Mouse (Mus musculus): ENCODE measurements around the gene Pgm1. TPM values are rescaled to one million over a fixed set of nuclear protein-coding genes. Genes with fewer than 3 reads are reported as not detected.

The Pgm1 gene
- total and polyA plus RNA-seq, 3 experiments = 6.7 to 28.6 TPM; not detected in 1

GRCm38 (mm10) chr4:99929613-99930517, 651 bp downstream of the Pgm1 start, which contains the start of gene Itgb3bp:
TSS of gene Itgb3bp (minus strand) at chr4:99929813.
- H3K36me3 ChIP-seq (ENCODE audit: control insufficient read depth in 1 of 2, insufficient read depth in 2 of 2, low read length in 2 of 2) = no peaks in the 10 kb centered on the region
- peak within 1 kb of the TSS; percentile 75 for H3K9ac ChIP-seq (ENCODE audit: control insufficient read depth, low read depth, low read length, poor library complexity, severe bottlenecking)
- peak within 1 kb of the TSS; percentile 56 for H3K27ac ChIP-seq (ENCODE audit: control insufficient read depth, low read depth, low read length)
- no peaks in the 10 kb centered on the region for H3K27me3 ChIP-seq (ENCODE audit: control insufficient read depth in 1 of 2, insufficient read depth in 2 of 2, low read length in 2 of 2)
- DNase-seq (ENCODE audit: low read depth, low spot score) = peak; percentile 75
- H3K9me3 ChIP-seq (replicated peaks; ENCODE audit: insufficient read depth, low read length) = no peaks in the 10 kb centered on the region
- 0 out of 4 replicates have a peak, but pooled peaks cover 0 to 5% of the 10 kb centered on the region in 2 experiments for H3K4me1 ChIP-seq (ENCODE audit: control insufficient read depth in 1 of 2, insufficient read depth in 2 of 2, low read length in 2 of 2)
- peaks cover 2% of the 10 kb centered on the region; the same call in 1 of the 2 replicates for H3K79me2 ChIP-seq (ENCODE audit: control insufficient read depth, insufficient read depth, low read length, poor library complexity)
- TF ChIP-seq POLR2AphosphoS2 (IDR thresholded peaks at IDR 0.05; ENCODE audit: low read length) (no peak), HCFC1 (IDR thresholded peaks at IDR 0.05; ENCODE audit: low read depth, low read length) (no peak), SIN3A (IDR thresholded peaks at IDR 0.05; ENCODE audit: low read length) (peak; percentile 26), SMC3 (IDR thresholded peaks at IDR 0.05; ENCODE audit: low read depth, low read length) (no peak), MXI1 (IDR thresholded peaks at IDR 0.05; ENCODE audit: low read depth, low read length) (peak; percentile 32; the same call in 1 of the 2 replicates), USF1 (IDR thresholded peaks at IDR 0.05; ENCODE audit: low read depth, low read length) (no peak), ETS1 (IDR thresholded peaks at IDR 0.05; ENCODE audit: low read depth, low read length) (no peak), NRF1 (IDR thresholded peaks at IDR 0.05; ENCODE audit: insufficient read depth, low read depth, low read length, poor library complexity, severe bottlenecking) (peak; percentile 60), POLR2A (IDR thresholded peaks at IDR 0.05; ENCODE audit: control insufficient read depth in 1 of 2, insufficient read depth in 1 of 2, low read depth in 1 of 2, low read length in 2 of 2, poor library complexity in 1 of 2) (peak in 1 of 2 experiments; percentile 44; a peak in 1 of 4 replicates)
- peak within 1 kb of the TSS; percentile 79 to 95 for H3K4me3 ChIP-seq (ENCODE audit: control insufficient read depth in 1 of 2, insufficient read depth in 1 of 2, low read depth in 2 of 2, low read length in 2 of 2)

GRCm38 (mm10) chr4:99930518-99931239, 1.5 kb downstream of the Pgm1 start:
- Histone ChIP-seq H3K79me2 (ENCODE audit: control insufficient read depth, insufficient read depth, low read length, poor library complexity) (peaks cover 2% of the 10 kb centered on the region; the same call in 1 of the 2 replicates), H3K36me3 (ENCODE audit: control insufficient read depth in 1 of 2, insufficient read depth in 2 of 2, low read length in 2 of 2) (no peaks in the 10 kb centered on the region), H3K4me1 (ENCODE audit: control insufficient read depth in 1 of 2, insufficient read depth in 2 of 2, low read length in 2 of 2) (0 out of 4 replicates have a peak, but pooled peaks cover 0 to 5% of the 10 kb centered on the region in 2 experiments), H3K9me3 (replicated peaks; ENCODE audit: insufficient read depth, low read length) (no peaks in the 10 kb centered on the region), H3K9ac (ENCODE audit: control insufficient read depth, low read depth, low read length, poor library complexity, severe bottlenecking) (peak overlapping the region; percentile 42), H3K27me3 (ENCODE audit: control insufficient read depth in 1 of 2, insufficient read depth in 2 of 2, low read length in 2 of 2) (no peaks in the 10 kb centered on the region), H3K27ac (ENCODE audit: control insufficient read depth, low read depth, low read length) (peak overlapping the region; percentile 24), H3K4me3 (ENCODE audit: control insufficient read depth in 1 of 2, insufficient read depth in 1 of 2, low read depth in 2 of 2, low read length in 2 of 2) (peak overlapping the region; percentile 39 to 79)
- DNase-seq (ENCODE audit: low read depth, low spot score) = no peak
- no peak for TF ChIP-seq EP300 (IDR thresholded peaks at IDR 0.05; ENCODE audit: low read depth in 1 of 2, low read length in 2 of 2)
- no peak for TF ChIP-seq TBP (IDR thresholded peaks at IDR 0.05; ENCODE audit: low read depth, low read length)
- TF ChIP-seq RCOR1 (IDR thresholded peaks at IDR 0.05; ENCODE audit: low read depth, low read length) = no peak
- no peak for TF ChIP-seq MAX (IDR thresholded peaks at IDR 0.05; ENCODE audit: low read length)
- TF ChIP-seq POLR2AphosphoS2 (IDR thresholded peaks at IDR 0.05; ENCODE audit: low read length) = no peak
